Mouse (Mus musculus) kidney, adult 2 months (tissue): ENCODE data around the gene Nfia.

ENCODE experiments used
- CTCF ChIP-seq: fragments of 200-500 bp; conservative IDR thresholded peaks from 2 replicates; pipeline ENCODE4 v1.5.1; 2011; ENCODE audit warnings: low read depth, mild to moderate bottlenecking, control low read depth, low read length, moderate library complexity, mixed read lengths; ENCODE audit not compliant: insufficient read depth, insufficient read length
- POLR2A ChIP-seq: fragments of 200-500 bp; IDR thresholded peaks from one replicate; pipeline ENCODE4 v1.6.1; 2011; ENCODE audit warnings: low read depth, low read length, control low read depth

- TF ChIP-seq POLR2A = no peak
- TF ChIP-seq CTCF = no peak
Measured at GRCm38 (mm10) chr4:97840227-97841062, 67.9 kb downstream of the Nfia start.
